Mouse (Mus musculus): ENCODE data around the gene Gm11238. TPM values are rescaled to one million over a fixed set of nuclear protein-coding genes. Genes with fewer than 3 reads are reported as not detected.
"Not testable (repeated sequence)": the region's sequence is repeated elsewhere in the genome, so short reads cannot be mapped to it uniquely, and the experiment has no call there.

The Gm11238 gene
- not detected in 2 replicates for polyA plus RNA-seq (2015; fragmentation: Nextera tagmentation; extraction: Ambion mirVana)

DNA sequence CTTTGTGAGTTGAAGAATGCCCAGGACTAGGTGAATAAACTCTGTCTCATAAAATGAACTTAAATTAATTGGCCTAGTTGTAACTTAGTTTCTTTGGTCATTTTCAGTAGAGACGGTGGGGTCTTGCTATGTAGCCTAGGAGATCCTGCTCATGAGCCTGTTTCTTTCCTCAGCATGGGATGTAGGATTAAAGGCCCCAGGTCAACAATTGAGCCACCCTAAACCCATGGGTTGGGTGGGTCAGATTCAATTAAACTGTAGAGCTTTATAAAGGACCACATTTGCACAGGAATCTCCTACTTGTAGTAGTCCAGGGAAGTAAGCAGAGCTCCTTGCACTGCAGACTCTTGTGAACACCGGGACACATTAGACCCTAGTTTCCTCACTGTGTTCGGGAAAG, at the start of gene Gm11238:
Gene Gm11238, plus strand, starts transcription at position 301 of the 400 bp plus-strand sequence.
- DNase-seq (ENCODE audit: low spot score), result not testable (repeated sequence)

DNA sequence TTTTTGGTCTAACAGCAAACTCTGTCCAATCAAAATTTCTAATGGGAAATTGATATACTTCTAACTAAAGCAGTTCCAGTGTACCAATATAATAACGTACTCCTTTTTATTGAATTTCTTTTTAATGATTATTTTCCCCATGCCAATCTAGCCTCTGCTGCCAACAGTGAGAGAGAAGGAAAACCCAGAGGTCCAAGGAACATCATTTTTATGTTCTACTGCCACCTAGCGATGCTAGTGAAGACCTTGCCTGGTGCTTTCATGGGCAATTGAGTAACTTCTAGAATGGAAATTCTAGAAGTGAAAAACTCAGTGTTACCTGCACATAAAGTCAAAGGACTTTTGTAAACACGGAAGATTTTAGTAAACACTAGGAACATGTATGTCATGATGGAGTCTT, 8.4 kb upstream of the Gm11238 start:
- no peak for DNase-seq (ENCODE audit: low spot score)

DNA sequence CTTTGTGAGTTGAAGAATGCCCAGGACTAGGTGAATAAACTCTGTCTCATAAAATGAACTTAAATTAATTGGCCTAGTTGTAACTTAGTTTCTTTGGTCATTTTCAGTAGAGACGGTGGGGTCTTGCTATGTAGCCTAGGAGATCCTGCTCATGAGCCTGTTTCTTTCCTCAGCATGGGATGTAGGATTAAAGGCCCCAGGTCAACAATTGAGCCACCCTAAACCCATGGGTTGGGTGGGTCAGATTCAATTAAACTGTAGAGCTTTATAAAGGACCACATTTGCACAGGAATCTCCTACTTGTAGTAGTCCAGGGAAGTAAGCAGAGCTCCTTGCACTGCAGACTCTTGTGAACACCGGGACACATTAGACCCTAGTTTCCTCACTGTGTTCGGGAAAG, 15.0 kb downstream of the Gm11238 start, which contains the start of gene Gm11237:
Gene Gm11237, plus strand, starts transcription at position 301 of the 400 bp plus-strand sequence.
- DNase-seq (ENCODE audit: low spot score), result not testable (repeated sequence)

GRCm38 (mm10) chr4:73637821-73638220, 30.1 kb downstream of the Gm11238 start, which contains the start of gene Gm11236:
TSS of gene Gm11236 (plus strand) at chr4:73638121.
- DNase-seq (ENCODE audit: low spot score), result not testable (repeated sequence)

- not testable (repeated sequence) for DNase-seq (ENCODE audit: low spot score)
These were observed 54.2 kb downstream of the Gm11238 start for GRCm38 (mm10) chr4:73661864-73662263.

DNA sequence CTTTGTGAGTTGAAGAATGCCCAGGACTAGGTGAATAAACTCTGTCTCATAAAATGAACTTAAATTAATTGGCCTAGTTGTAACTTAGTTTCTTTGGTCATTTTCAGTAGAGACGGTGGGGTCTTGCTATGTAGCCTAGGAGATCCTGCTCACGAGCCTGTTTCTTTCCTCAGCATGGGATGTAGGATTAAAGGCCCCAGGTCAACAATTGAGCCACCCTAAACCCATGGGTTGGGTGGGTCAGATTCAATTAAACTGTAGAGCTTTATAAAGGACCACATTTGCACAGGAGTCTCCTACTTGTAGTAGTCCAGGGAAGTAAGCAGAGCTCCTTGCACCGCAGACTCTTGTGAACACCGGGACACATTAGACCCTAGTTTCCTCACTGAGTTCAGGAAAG, 60.4 kb downstream of the Gm11238 start, which contains the start of gene Gm11239:
Gene Gm11239, plus strand, starts transcription at position 301 of the 400 bp plus-strand sequence.
- DNase-seq (ENCODE audit: low spot score), result not testable (repeated sequence)

- DNase-seq (ENCODE audit: low spot score), result not testable (repeated sequence)
These were observed 75.5 kb downstream of the Gm11238 start, which contains the start of gene Gm428 for GRCm38 (mm10) chr4:73683216-73683615. TSS of gene Gm428 (plus strand) at chr4:73683516.

Other genes with a start within 250 kb of the Gm11238 start
- not detected in 2 replicates for gene Gm11487, start 202.8 kb upstream of the Gm11238 start, polyA plus RNA-seq (2015; fragmentation: Nextera tagmentation; extraction: Ambion mirVana)
- not detected in 2 replicates for gene Gm11237, start 15.1 kb downstream of the Gm11238 start, polyA plus RNA-seq (2015; fragmentation: Nextera tagmentation; extraction: Ambion mirVana)
- not detected in 2 replicates for gene Gm11236, start 30.2 kb downstream of the Gm11238 start, polyA plus RNA-seq (2015; fragmentation: Nextera tagmentation; extraction: Ambion mirVana)
- 0.15 TPM in 1 of 2 replicates, not detected in the other for gene Gm11239, start 60.5 kb downstream of the Gm11238 start, polyA plus RNA-seq (2015; fragmentation: Nextera tagmentation; extraction: Ambion mirVana)
- gene Gm428, start 75.6 kb downstream of the Gm11238 start, polyA plus RNA-seq (2015; fragmentation: Nextera tagmentation; extraction: Ambion mirVana), result not detected in 2 replicates
- gene Rasef, start 183.1 kb downstream of the Gm11238 start, polyA plus RNA-seq (2015; fragmentation: Nextera tagmentation; extraction: Ambion mirVana), result 2.2 TPM in 2 replicates

Measured in thymus, postnatal 0 days (tissue).